Comparison of ENCODE assay signal across 8 mouse cellular contexts in genomic region chr4:142084131-142084899, GRCm38 (mm10). TPM values are rescaled to one million over a fixed set of nuclear protein-coding genes. Genes with fewer than 3 reads are reported as not detected.
A peak's percentile ranks its signal among the peaks of the same experiment; 100 is the strongest.
DNase-seq lines count a peak whose midpoint lies in the region; ATAC-seq and TF ChIP-seq lines count a peak whose summit lies in the region.

Gene Tmem51, minus strand, starts transcription at chr4:142084304.

- DNase-seq in frontal cortex, postnatal 25 days (ENCODE audit: low spot score in 2 of 2): no peak
- peak; percentile 77 to 79 for DNase-seq in cerebellum, postnatal 25 days
- DNase-seq in liver, postnatal 0 days: peak; percentile 66
- DNase-seq in left cerebral cortex, adult 18-20 months (ENCODE audit: low spot score in 2 of 2): no peak

- peaks cover 12% of the 10 kb centered on the region; the same call in 1 of the 2 replicates for H3K4me1 ChIP-seq in intestine, postnatal 0 days (replicated peaks; ENCODE audit: control insufficient read depth, insufficient read depth, low read length)
- H3K4me1 ChIP-seq in liver, postnatal 0 days (ENCODE audit: insufficient read depth): peaks cover 27% of the 10 kb centered on the region
- H3K4me1 ChIP-seq in neural tube, embryonic 14.5 days (ENCODE audit: control insufficient read depth, insufficient read depth, low read length): peaks cover 14% of the 10 kb centered on the region

- H3K36me3 ChIP-seq in intestine, postnatal 0 days (ENCODE audit: control insufficient read depth, insufficient read depth): no peaks in the 10 kb centered on the region; the same call in 1 of the 2 replicates
- no peaks in the 10 kb centered on the region for H3K36me3 ChIP-seq in liver, postnatal 0 days (replicated peaks; ENCODE audit: insufficient read depth, low read length)
- no peaks in the 10 kb centered on the region for H3K36me3 ChIP-seq in neural tube, embryonic 14.5 days (ENCODE audit: control insufficient read depth, insufficient read depth, low read length)

- H3K27ac ChIP-seq in intestine, postnatal 0 days (ENCODE audit: low read depth, low read length): peak within 1 kb of the TSS; percentile 92
- peak within 1 kb of the TSS; percentile 81 for H3K27ac ChIP-seq in liver, postnatal 0 days (ENCODE audit: low read depth)
- H3K27ac ChIP-seq in neural tube, embryonic 14.5 days (ENCODE audit: low read depth, low read length): no peak within 1 kb of the TSS

- no peaks in the 10 kb centered on the region for H3K9me3 ChIP-seq in intestine, postnatal 0 days (ENCODE audit: control insufficient read depth)
- H3K9me3 ChIP-seq in liver, postnatal 0 days (ENCODE audit: low read length): no peaks in the 10 kb centered on the region
- no peaks in the 10 kb centered on the region for H3K9me3 ChIP-seq in neural tube, embryonic 14.5 days (ENCODE audit: control insufficient read depth, low read length)

- peak; percentile 36; the same call in 1 of the 2 replicates for ATAC-seq in frontal cortex, adult (ENCODE audit: low TSS enrichment)
- ATAC-seq in granulocyte monocyte progenitor cell, adult 5-6 weeks (replicated peaks; ENCODE audit: poor library complexity, severe bottlenecking): peak; percentile 70
- peak; percentile 70 for ATAC-seq in intestine, postnatal 0 days
- peak; percentile 76 for ATAC-seq in liver, postnatal 0 days
- peak; percentile 68 for ATAC-seq in neural tube, embryonic 14.5 days (ENCODE audit: low read depth)

- H3K27me3 ChIP-seq in intestine, postnatal 0 days (replicated peaks; ENCODE audit: control insufficient read depth, insufficient read depth, low read length): no peaks in the 10 kb centered on the region
- peaks cover 17% of the 10 kb centered on the region; the same call in 1 of the 2 replicates for H3K27me3 ChIP-seq in liver, postnatal 0 days (ENCODE audit: insufficient read depth, low read length)
- H3K27me3 ChIP-seq in neural tube, embryonic 14.5 days (ENCODE audit: control insufficient read depth, insufficient read depth, low read length): peaks cover 10% of the 10 kb centered on the region; the same call in 1 of the 2 replicates

- H3K4me3 ChIP-seq in intestine, postnatal 0 days (ENCODE audit: low read depth, low read length): peak within 1 kb of the TSS; percentile 69
- H3K4me3 ChIP-seq in liver, postnatal 0 days (ENCODE audit: low read depth, low read length): peak within 1 kb of the TSS; percentile 55
- peak within 1 kb of the TSS; percentile 37 for H3K4me3 ChIP-seq in neural tube, embryonic 14.5 days (ENCODE audit: low read depth, low read length)

- TF ChIP-seq CTCF in intestine, postnatal 0 days (IDR thresholded peaks at IDR 0.05; ENCODE audit: low read depth): peak; percentile 52
- TF ChIP-seq CTCF in liver, postnatal 0 days (IDR thresholded peaks at IDR 0.05; ENCODE audit: low read depth): no peak; the same call in 1 of the 2 replicates

- under 1% methylated on average over 48 of the region's 52 CpGs for WGBS in intestine, postnatal 0 days
- WGBS in liver, postnatal 0 days (ENCODE audit: insufficient replicate concordance): under 1% methylated on average over 44 of the region's 52 CpGs
- WGBS in neural tube, embryonic 14.5 days: under 1% methylated on average over 43 of the region's 52 CpGs

- TF ChIP-seq EP300 in liver, postnatal 0 days (IDR thresholded peaks at IDR 0.05; ENCODE audit: low read depth): no peak

- peak within 1 kb of the TSS; percentile 65 for H3K9ac ChIP-seq in intestine, postnatal 0 days (ENCODE audit: low read depth, low read length)
- peak within 1 kb of the TSS; percentile 45 for H3K9ac ChIP-seq in liver, postnatal 0 days (replicated peaks)
- H3K9ac ChIP-seq in neural tube, embryonic 14.5 days (replicated peaks; ENCODE audit: low read depth, low read length): peak within 1 kb of the TSS; percentile 54

- H3K4me2 ChIP-seq in intestine, postnatal 0 days (replicated peaks; ENCODE audit: low read depth): peak within 1 kb of the TSS; percentile 85
- peak within 1 kb of the TSS; percentile 66 for H3K4me2 ChIP-seq in liver, postnatal 0 days (ENCODE audit: low read depth, low read length)
- H3K4me2 ChIP-seq in neural tube, embryonic 14.5 days (ENCODE audit: low read depth, low read length): peak within 1 kb of the TSS; percentile 63

RNA-seq across cellular contexts. Expression of gene Tmem51, which starts in this region (rescaled TPM):
- total RNA-seq in granulocyte monocyte progenitor cell, adult 5-6 weeks (2014; fragmentation: Nextera tagmentation): 0.41 TPM in 1 of 2 replicates, not detected in the other
- 1.1 TPM in 1 of 2 replicates, not detected in the other for total RNA-seq in granulocyte monocyte progenitor cell, adult 5-6 weeks (2017)
- polyA plus RNA-seq in intestine, postnatal 0 days (2015; fragmentation: Nextera tagmentation; extraction: Ambion mirVana): 212 and 256 TPM in 2 replicates
- 13.7 and 15.7 TPM in 2 replicates for polyA plus RNA-seq in liver, postnatal 0 days (2015; fragmentation: Nextera tagmentation; extraction: Ambion mirVana)
- polyA plus RNA-seq in neural tube, embryonic 14.5 days (2014; fragmentation: Nextera tagmentation; extraction: Ambion mirVana): 4.0 and 4.9 TPM in 2 replicates
- 1 to 10 TPM; 5.3 to 5.7 TPM for total RNA-seq in left cerebral cortex, adult 18-20 months (2021)

Comparison
In these comparisons a context has a peak if more than half of its experiments do, and no peak if none do; other contexts are left out.
1. RNA of gene Tmem51 (polyA plus RNA-seq): 212 to 256 TPM in intestine, postnatal 0 days; 13.7 to 15.7 TPM in liver, postnatal 0 days and 4.0 to 4.9 TPM in neural tube, embryonic 14.5 days; every median in the first group is over 10 times any median in the second.
2. DNase-seq: peak in cerebellum, postnatal 25 days (2 of 2) and liver, postnatal 0 days (single experiment); none in frontal cortex, postnatal 25 days (0 of 2) and left cerebral cortex, adult 18-20 months (0 of 2).
3. Peak in every context shown above with its lines, with median percentiles within 50 percentile points of each other: ATAC-seq, H3K4me2 ChIP-seq, H3K4me3 ChIP-seq and H3K9ac ChIP-seq.